Mouse (Mus musculus) MEL (cell line): ENCODE measurements around the gene Catsperz.

Experiments used
- CHD1 ChIP-seq: IDR thresholded peaks from 2 replicates; pipeline ENCODE4 v1.6.1; 2012; ENCODE audit warnings: low read depth, mild to moderate bottlenecking, inconsistent platforms, low read length, improper control_type of control experiment
- CTCF ChIP-seq, 3 experiments: IDR thresholded peaks in 2 of 3; conservative IDR thresholded peaks in 1 of 3; 2 replicates each; pipeline ENCODE4 v1.5.1; 2011 to 2012; ENCODE audit warnings: low read length in 3 of 3, low read depth in 2 of 3, mild to moderate bottlenecking in 2 of 3, improper control_type of control experiment in 1 of 3, inconsistent platforms in 1 of 3, mixed read lengths in 1 of 3, moderate library complexity in 1 of 3; ENCODE audit not compliant: control insufficient read depth in 1 of 3, insufficient read depth in 1 of 3, poor library complexity in 1 of 3, severe bottlenecking in 1 of 3
- GABPA ChIP-seq: IDR thresholded peaks from 2 replicates; pipeline ENCODE4 v1.6.1; 2012; ENCODE audit warnings: low read depth, mild to moderate bottlenecking, inconsistent platforms, low read length, improper control_type of control experiment, moderate library complexity
- POLR2A ChIP-seq, 2 experiments: IDR thresholded peaks; 2 replicates each; pipeline ENCODE4 v1.6.1; 2011 to 2012; ENCODE audit warnings: low read length in 2 of 2, mild to moderate bottlenecking in 2 of 2, control low read depth in 1 of 2, improper control_type of control experiment in 1 of 2, low read depth in 1 of 2, moderate library complexity in 1 of 2; ENCODE audit not compliant: control insufficient read depth in 1 of 2, insufficient read depth in 1 of 2, poor library complexity in 1 of 2

- no peak for TF ChIP-seq GABPA
- TF ChIP-seq CTCF (IDR thresholded peaks at IDR 0.05 in 2 of 3, conservative IDR thresholded peaks at IDR 0.05 in 1 of 3; ENCODE audit: control insufficient read depth in 1 of 3, insufficient read depth in 1 of 3, low read depth in 2 of 3, low read length in 3 of 3, poor library complexity in 1 of 3, severe bottlenecking in 1 of 3) = no peak
- TF ChIP-seq POLR2A (IDR thresholded peaks at IDR 0.05; ENCODE audit: control insufficient read depth in 1 of 2, insufficient read depth in 1 of 2, low read depth in 1 of 2, low read length in 2 of 2, poor library complexity in 1 of 2) = no peak
- TF ChIP-seq CHD1 = no peak
Observed at GRCm38 (mm10) chr19:6913991-6914390, 11.2 kb downstream of the Catsperz start.
